Mouse (Mus musculus): Measurements from ENCODE around the gene Abtb1. TPM values are rescaled to one million over a fixed set of nuclear protein-coding genes. Genes with fewer than 3 reads are reported as not detected.

Gene Abtb1
- 64.7 and 77.2 TPM in 2 replicates for polyA plus RNA-seq (2015; fragmentation: Nextera tagmentation; extraction: Ambion mirVana)

DNA sequence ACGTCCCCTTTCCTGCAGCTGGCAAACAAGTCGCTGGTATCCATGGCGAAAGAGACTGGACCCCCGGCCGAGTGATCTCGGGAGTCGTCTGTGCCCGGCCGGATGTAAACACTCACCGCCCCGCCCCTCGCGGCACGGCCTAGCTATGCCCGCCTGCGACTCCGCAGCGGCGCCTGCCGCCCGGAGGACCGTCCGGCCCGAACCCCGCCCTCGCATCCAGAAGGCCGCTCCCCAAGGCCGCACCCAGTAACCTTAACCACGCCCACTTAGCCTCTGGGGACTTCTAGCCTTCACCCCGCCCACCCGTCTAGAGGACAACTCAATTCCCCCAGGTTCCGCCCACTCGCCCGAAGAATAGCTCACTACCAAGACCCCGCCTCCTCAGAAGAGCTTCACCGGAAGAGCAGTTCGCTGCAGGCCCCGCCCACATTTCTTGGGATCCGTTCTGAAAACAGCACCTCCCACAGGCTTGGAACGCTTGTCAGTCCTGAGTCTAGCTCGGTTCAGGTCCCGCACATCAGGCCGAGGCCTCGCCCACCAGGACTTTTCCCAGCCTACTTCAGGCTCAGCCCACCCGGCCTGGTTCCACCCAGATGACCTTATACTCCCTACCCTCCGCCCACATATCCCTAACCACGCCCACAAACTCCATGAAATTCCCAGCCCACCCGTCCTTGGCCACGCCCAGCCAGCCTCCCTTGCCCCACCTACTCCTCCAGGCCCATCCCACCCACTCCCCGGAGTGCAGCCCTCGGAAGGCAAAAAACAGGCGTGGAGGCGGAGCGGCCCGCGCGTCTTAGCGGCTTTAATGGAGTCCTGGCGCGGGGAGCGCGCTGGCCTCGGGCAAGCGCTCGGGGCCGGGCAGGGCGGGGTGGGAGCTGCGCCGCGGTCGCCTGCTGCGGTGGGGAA is at the start of gene Abtb1:
Gene Abtb1, minus strand, starts transcription at position 204 of the 909 bp plus-strand sequence.
- DNase-seq (ENCODE audit: low spot score): peak; percentile 99

DNA sequence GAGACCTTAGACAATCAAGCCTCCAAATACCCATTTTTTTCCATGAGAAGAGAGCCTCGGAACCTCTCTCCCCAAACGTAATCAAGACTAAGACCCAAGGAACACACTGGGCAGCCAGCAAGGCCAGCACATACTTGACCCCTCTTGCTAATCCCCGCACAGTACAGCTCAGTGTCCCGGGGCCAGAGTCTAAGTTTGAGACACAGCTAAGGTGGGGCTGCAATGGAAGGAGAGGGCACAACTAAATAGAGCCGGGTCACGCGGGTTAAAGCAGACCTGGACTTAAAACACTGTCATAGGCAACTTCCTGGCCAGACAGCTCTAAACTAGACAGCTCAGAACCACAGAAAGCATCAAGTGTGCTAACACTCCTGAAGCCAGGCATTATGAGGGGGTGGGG is 49.0 kb upstream of the Abtb1 start:
- no peak for DNase-seq (ENCODE audit: low spot score)

DNA sequence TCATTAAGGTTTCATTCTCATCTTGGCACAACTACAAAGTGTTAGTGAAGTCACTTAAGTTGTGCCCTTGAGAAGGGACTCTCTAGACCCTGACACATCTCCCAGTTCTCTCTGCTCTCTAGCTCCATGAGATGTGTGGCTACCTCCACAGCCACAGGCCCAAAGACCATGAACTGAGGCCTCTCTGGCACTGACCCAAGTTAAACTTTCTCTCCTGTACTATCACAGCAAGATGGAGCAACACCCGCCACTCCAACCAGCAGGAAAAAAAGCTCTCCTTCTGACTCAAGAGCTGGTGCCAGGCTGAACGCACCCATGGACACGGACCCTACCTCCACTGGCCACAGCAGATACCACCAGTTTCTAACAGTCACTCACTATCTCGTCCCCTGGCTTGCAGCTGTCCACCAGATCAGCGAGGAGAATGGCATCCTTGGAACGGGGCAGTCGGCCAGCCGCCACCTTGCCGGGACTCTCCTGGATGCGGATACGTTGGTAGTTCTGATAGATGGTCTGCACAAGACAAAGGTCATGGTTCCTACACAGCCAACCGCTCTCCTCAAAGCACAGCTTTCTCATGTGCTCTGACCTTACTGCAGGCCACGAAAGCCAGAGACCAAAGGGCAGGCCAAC is 47.7 kb upstream of the Abtb1 start:
- DNase-seq (ENCODE audit: low spot score): no peak

DNA sequence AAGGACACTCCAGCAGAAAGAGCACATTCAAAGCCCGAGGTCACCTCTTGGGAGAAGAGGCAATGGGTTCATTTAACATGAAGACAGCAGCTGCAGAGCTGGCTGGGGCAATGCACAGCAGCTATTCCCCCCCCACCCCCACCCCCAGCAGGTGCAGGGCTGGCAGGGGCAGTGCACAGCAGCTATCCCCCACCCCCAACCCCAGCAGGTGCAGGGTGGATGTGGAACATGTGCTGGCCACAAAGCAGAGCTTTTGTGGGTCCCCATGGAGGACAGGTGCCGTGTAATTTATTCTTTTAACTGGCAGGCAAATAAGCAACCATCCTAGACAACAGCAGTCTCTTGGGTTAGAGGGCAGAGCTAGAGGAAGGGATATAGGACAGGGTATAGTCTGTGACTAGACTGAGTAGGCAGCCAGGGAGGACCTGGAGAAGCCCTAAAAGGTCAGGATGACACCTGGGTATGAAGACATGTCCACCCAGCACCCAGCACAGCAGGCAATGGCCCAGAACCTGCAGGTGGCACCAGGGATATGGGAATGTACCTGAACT is 44.7 kb upstream of the Abtb1 start:
- DNase-seq (ENCODE audit: low spot score): peak; percentile 87

DNA sequence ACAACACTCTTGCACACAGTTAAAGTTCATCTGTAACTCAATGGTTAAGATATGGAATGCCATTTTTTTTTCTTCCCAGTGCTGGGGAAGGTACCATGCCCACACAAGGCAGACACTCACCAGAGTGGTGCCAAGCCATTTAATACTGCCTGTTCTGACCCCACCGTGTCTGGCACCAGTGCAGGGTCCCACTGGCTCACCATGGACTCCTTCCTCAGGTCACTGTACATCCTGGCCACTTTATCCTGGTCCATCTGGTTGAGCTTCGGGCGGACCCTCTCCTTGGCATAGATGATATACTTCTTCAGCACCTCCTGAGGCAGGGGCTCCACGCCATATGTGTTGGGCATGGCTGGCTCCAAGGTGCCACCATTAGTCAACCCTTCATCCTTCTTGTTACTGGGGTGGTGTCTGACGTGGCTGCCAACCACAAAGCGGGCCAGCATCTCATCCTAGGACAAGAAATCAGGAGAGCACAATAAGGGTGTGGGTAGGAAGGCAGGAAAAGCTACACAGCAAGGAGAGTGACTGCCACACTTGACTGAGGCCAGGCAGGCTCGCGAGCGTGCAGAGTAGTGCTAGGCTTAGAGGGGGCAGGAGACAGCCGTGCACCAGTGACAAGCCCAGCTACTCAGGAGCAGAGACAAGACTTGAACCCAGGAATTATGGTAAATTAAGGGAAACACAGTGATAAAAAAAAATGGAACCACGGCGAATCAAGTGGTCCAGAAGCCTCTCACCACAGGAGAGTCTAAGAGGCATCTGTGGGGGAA is 44.0 kb upstream of the Abtb1 start:
- no peak for DNase-seq (ENCODE audit: low spot score)

DNA sequence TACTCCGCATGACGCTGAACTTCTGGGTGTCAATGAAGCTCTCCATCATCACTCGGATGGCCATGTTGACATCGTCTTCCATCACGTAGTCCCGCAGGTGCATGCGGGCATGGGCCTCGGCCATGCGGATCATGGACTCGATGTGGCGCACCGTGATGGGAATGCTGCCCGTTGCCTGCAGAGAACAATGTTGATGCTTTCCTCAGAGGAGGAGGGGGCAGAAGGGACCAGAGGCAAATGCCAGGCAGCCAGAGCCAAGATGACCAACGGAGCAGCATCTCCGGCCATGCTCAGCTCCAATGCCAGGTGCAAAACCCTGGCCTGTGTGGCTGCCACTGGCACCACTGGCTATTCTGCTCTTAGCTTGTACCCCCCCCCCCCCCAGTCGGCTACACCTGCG is 42.9 kb upstream of the Abtb1 start:
- no peak for DNase-seq (ENCODE audit: low spot score)

DNA sequence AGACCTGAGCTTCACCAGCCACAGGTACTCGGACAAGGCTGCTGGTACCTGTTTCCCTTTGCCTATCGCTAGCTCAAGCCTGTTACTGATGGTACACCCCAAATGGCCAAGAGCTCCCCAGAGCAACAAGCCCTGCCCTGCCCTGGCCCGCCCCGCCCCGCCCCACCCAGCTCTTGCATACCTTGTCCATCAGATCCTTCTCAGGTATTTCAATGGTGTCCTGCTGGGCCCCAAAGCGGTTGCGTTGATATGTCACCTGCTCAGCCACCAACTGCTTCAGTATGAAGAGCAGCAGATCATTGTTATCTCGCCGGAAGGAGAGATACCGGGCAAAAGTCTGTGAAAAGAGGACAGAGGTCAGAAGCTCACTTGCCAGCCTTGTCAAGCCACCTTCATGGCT is 42.4 kb upstream of the Abtb1 start:
- no peak for DNase-seq (ENCODE audit: low spot score)

DNA sequence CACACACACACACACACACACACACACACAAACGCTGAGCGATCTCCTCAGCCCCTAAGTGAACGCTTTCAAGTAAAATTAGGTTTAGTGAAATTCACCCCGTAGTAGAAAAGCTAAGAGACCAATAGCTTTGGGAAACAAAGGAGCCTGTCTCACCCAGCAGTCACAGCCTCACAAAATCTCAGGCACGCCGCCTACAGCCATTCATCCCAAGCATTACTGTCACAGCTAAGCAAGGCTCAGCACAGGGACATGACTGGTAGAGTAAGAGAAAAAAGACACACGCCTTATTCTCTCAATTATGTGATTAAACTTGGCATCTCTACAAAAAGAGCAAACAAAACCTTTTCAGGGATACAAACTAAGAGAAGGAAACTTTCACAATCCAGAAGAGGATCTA is 39.5 kb upstream of the Abtb1 start:
- no peak for DNase-seq (ENCODE audit: low spot score)

DNA sequence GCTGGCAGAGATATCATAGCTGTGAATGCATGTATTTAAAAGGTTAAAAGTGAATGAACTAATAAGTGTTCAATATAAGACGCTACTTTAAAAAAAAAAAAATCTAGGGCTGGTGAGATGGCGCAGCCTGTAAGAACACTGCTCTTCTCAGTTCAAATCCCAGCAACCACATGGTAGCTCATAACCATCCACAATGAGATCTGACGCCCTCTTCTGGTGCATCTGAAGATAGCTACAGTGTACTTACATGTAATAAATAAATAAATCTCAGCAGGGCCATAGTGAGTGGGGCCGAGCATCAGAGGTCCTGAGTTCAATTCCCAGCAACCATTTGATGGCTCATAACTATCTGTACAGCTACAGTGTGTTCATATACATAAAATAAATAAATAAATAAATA is 37.7 kb upstream of the Abtb1 start:
- DNase-seq (ENCODE audit: low spot score): no peak

DNA sequence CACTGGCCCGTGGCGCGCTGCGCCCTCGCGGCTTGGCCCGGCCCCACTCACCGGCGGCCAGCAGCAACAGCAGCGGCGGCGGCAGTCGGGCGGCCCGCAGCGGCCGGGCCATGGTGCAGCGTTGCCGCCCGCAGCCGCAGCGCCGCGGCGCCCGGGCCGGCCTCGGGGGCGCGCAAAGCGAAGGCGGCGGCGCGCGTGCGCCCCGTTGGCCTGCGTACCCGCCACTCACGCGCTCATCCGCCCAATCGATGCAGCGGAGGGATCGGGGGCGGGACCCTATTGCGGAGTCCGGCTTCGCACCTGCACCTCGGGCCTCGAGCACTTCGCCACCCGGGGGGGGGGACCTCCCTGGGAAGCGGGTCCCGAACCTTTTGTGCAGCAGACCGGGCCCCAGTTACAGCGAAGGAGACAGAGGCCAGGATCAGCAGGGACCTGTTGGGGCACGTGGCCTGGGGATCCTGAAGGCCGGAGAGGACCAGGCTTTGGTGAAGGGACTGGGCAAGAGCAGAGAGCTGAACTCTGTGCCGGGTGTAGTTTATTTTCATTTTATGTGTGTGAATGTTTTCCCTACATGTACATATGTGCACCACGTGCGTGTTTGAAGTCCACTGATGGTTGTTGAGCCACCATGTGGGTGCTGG is 33.2 kb upstream of the Abtb1 start, which contains the start of gene Podxl2:
Gene Podxl2, minus strand, starts transcription at position 177 of the 641 bp plus-strand sequence.
- DNase-seq (ENCODE audit: low spot score): peak; percentile 67

DNA sequence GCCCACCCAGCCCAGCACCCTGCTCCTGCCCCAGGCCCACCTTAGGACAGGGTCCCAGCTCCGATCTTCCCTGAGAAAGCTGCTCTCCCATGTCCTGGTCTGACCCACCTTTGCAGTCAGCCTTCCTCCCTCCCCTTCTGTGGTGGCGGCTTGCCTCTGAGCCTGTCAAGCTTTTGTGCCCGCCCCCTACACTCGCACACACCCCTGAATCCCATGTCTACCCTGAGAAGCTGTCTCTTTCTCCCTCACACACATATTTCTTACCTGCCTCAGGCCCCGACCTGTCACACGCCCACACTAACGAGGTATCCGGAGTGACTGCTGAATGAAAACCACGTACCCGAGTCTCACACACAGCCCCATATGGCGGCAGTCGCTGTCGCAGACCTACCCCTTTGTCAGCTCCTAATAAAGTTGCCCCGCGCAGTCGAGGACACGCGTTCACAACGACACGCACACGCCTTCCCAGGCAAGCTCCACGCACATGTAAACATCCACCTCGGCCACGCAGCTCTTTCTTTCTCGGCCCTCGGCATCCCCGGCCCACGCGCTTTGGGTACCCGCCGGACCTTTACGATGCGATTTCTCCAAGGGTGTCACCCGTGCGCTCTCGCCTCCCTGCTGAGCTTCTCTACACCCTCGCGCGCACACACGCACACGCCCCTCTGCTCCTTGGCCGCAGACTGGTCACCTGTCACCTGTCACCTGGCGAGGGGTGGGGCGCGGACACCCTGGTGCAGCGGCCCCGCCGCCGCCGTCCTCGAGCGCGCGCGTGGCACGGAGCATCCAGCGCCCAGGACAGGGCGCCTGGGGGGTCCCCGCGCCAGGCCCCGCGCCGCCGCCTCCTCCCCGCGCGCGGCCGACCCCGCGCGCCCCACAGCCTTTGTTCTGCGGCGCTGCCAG is 32.4 kb upstream of the Abtb1 start:
- peak; percentile 29 for DNase-seq (ENCODE audit: low spot score)

DNA sequence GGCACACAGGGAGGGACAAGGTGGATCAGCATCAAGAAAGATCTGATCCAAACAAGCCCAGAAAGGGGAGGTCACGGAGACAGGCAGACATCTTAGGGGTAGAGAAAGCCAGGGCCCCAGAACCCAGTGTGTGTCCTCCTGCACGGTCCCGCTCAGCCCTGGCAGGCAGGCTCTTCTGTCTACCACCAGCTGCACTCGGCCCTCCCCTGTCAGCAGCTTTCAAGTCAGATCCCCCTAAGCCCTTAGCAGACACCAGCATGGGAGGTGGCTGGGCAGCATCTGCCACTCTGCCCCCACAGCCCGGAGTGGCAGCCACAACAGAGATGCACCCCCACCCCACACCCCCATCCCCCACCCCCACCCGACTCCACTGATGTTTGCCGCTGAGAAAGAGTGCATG is 31.0 kb upstream of the Abtb1 start:
- peak; percentile 55 for DNase-seq (ENCODE audit: low spot score)

DNA sequence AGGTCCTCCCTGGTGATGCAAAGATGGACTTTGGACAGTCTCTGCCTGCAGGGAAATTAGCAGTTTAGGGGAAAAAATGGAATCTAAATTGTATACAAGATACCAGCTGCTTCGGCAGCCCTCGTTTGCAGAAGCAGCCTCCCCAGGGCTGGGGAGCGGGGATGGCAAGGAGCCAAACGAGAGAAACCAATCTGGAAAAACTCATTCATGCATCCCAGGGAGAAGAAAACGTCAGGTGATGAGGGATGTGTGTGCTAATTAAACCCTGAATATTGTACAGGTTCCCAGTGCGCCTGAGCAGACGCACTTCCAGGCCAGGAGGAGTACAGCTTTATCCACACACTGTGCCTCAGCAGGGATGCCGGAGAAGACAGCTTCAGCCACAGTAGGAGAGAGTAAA is 29.8 kb upstream of the Abtb1 start:
- DNase-seq (ENCODE audit: low spot score): no peak

DNA sequence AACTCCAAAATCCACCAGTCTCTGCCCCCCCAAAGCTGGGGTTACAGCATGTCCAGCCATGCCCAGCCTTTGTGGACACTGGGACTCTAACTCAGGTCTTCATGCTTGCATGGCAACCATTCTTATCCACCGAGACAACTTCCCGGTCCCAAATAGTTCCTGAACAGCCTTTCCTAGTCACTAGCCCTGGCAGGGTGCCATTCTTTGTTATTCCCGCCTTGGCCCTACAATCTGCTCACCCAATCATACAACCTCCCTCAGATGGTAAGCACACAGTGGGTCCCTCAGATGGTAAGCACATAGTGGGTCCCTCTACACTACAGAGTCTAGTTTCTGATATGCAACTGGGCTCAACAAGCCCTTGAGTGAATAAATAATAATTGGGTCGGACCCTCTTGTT is 28.8 kb upstream of the Abtb1 start:
- DNase-seq (ENCODE audit: low spot score): no peak

DNA sequence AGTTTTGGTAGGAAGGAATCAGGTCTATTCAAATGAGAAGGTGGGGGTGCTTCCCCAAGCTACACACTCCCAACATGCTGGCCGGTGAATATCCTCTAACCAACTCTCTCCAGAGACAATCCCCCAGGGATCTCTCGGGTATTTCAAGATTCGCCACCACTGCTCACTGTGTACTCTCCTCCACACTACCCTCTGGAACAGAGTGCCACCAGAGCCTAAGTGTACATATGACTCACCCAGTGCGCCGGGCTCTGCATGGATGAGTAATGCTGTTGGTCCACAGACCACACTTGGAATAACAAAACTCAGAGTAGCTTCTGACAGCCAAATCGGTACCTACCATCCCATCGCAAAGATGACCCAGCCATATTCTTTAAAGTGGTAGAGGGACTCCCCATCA is 27.7 kb upstream of the Abtb1 start:
- DNase-seq (ENCODE audit: low spot score): no peak

DNA sequence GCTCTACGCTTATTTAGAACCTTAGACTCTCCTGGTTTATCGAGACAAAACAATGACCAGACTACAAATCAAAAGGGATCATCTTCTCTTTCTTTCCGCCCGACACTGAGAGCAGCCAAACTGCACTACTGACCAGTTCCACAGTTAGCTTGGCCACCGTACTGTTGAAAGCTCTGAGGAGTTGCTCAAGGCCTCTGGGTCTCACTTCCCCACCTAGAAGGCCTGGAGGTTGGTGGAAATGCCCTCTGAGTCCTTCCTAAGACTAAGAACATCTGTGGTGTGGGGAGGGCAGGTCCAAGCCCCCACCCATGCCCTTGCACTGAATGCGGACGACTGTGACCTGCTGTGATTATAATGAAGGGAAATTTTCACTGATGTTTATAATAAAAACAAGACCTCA is 23.9 kb upstream of the Abtb1 start:
- no peak for DNase-seq (ENCODE audit: low spot score)

DNA sequence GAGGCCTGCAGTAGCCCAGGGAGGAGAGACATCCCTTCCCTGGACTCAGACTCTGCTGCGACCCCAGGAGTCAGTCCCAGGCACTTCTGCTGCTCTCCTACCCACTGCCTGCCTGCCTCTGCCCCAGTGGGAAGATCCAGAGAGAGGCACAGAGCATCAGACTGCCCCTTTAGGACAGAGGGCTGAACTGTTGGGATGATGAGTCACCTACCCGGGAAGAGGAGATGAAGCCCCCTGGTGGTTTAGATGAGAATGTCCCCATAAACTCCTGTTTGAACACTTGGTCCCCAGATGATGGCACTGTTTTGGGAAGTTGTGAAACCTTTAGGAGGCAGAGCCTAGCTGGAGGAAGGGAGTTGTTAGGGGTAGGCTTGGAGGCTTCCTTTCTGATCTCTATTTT is 19.1 kb upstream of the Abtb1 start:
- DNase-seq (ENCODE audit: low spot score): peak; percentile 68

DNA sequence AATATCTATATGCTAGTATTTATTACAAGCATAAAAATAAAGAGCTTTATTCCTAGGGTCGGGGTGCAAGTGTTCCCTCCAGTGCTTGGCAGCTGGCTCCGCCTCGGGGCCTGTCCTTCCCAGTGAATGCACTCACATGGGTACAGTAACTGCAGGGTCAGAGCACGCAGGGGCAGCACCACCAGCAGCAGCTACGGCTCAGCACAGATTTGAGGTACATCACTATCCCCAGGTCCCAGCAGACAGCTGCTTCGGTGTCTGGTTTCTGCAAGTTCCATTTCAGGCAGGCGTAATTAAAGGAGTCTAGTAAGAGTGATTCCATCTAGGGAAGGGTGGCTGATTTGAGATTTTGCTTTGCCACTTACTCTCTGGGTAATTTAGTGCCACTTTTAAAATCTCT is 16.6 kb upstream of the Abtb1 start:
- DNase-seq (ENCODE audit: low spot score): no peak

DNA sequence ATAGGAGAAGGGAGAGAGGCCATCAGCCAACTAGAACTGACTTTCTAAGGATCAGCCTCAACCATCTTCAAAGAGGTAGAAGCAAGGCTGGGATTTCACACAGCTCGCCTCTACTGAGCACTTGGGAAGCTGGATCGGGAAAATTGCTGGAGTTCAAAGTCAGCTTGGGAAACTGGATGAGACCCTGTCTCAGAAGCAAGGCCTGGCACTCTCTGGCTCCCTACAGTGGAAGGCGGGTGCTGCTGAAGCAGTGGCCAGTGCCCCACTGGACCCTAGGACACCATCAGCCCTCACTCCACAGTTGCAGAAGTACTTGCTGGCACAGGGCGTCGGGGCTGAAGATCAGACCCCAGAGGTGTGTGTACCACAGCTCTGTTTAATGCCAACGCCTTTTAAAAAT is 16.0 kb upstream of the Abtb1 start:
- DNase-seq (ENCODE audit: low spot score): no peak

DNA sequence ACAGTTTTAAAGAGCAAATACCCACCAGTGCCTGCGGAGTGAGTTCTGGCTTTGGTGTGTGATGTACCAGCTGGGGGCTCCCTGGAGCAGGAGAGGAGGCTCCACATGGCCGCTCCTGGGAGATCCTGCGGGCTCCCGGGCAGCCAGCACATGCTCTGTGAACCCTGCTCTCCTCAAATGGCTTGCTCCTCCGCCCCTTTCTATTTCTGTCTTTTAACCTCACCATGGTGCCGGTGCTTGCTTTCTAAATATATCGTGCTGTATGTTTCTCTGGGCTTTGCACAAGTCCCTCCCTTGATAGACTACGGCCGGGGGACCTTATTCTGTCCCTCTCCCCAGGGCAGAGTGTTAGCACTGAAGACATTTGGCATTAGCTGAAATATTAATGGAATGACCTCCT is 15.5 kb upstream of the Abtb1 start:
- no peak for DNase-seq (ENCODE audit: low spot score)

Data from thymus, postnatal 0 days (tissue).